Mouse (Mus musculus) NIH3T3 (cell line): ENCODE data around the gene Nmt1.

Experiments
- DNase-seq: peaks from one replicate; pipeline ENCODE4 v3.0.0-alpha.2; 2012; ENCODE audit warnings: low read depth

The Nmt1 gene

DNA sequence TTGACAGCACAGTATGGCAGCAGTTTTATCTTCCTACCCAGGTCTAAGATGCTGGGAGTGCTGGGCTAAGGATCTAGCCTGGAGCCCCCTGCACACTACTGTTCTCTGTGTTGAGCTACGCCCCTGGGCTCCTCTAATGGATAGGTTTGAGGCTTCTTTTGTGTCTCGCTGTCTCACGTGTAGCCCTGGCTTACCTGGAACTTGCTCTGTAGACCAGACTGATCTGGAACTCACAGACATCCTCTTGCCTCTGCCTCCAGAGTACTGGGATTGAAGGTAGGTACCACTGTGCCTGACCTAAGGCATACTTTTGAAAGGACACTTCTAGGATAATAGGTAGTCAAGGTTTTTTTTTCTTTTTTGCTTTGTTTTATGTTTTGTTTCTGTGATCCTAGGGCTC, 16.0 kb downstream of the Nmt1 start:
- DNase-seq, result no peak

- DNase-seq, result no peak
Observed at GRCm38 (mm10) chr11:103046286-103046685, 18.3 kb downstream of the Nmt1 start.

DNA sequence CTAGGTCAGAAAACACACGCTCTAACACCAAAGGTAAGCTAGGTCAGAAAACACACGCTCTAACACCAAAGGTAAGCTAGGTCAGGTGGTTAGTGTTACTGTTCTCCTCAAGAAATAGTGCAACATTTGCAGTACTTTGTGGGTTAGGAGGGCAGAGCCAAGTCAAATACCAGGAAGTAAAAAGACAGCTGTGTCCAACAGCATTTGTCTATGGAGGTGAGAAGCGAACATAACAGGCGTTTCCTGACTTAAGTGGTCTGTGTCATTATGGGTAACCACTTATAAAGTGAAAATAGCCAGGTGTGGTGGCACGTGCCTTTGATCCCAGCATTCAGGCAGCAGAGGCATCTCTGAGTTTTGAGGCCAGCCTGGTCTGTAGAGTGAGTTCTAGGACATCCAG, 21.6 kb downstream of the Nmt1 start:
- no peak for DNase-seq

GRCm38 (mm10) chr11:103050153-103050552, 22.2 kb downstream of the Nmt1 start:
- DNase-seq, result no peak

DNA sequence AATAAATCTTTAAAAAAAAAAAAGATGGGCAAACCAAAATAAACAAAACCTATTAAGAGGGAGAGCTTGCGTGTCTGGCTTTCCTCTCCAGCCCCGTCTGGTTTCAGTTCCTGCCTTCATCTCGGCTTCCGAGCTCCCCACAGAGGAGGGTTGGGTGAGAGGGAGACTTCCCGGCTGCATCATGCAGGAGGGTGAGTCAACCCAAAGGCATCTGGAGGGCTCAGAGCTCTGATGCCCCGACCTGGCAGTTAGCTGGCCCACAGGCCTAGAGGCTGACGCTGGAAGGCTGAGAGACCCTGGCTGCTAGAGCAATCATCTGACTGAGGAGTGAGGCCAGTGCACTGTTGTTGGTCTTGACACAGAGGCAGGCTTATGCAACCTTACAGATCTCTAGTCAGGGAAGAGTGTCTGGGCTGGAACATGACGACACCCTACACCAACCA, 23.3 kb downstream of the Nmt1 start:
- DNase-seq, result peak; percentile 96

DNA sequence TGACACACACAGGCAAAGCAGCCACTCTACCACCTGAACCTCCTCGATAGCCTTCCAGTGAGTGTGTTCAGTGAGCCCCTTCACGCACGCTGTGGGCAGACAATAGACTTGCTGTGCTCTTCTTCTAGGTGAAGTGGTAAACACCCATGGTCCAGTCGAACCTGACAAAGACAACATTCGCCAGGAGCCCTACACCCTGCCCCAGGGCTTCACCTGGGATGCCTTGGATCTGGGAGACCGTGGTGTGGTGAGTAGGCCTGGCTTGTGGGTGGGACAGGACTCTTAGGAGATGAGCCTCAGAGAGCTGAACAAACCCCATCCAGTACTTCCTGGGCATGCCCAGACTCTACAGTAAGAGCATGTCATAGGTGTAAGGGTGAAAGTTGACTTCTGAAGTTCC, 24.1 kb downstream of the Nmt1 start:
- DNase-seq, result no peak

GRCm38 (mm10) chr11:103053191-103054076, 25.4 kb downstream of the Nmt1 start:
- DNase-seq, result no peak

- peak; percentile 93 for DNase-seq
Observed at GRCm38 (mm10) chr11:103054798-103055197, 26.8 kb downstream of the Nmt1 start.

DNA sequence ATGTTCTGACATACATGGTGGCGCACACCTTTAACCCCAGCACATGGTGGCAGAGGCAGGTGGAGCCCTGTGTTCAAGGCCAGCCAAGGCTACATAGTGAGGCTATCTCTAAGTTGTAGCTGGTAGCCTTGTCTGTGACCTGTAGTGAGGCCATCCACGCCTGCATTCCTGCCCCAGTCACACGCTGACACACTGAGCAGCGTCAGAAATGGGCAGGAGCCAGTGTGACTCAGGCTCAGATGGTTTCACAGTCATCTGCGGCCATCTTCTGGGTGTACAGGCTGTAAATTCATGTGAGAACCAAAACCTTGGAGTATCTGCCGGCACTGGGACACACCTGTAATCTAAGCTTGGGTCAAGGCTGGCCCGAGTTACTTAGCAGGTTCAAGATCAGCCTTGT, 28.6 kb downstream of the Nmt1 start:
- DNase-seq, result peak; percentile 74

DNA sequence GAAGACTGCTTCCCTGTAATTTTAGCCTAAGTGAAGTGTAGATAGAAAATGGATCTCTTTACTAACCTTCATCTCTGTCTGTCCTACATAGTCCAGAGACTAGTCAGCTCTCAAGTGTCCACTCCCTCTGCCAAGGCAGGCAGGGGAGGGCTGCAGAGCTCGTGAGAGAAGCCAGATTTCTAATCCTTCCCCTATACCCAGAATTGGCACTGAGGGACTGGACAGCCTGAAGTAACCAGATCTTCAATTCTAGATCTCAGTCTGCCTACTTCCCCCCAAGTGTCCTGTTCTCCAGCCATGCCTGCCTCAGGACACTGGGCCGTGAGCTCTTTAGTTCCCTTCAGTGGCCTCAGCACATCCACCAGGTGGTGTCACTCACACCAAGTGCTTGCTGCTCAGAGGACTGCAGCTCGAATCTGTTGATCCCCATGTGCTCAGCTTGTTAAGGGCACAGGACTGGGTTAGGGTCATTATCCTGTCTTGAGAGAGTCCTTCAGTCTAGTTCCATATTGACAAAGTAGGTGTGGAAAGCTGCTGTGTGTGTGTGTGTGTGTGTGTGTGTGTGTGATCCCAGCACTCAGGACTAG, 30.6 kb downstream of the Nmt1 start:
- peak; percentile 41 for DNase-seq

GRCm38 (mm10) chr11:103066191-103067050, 38.4 kb downstream of the Nmt1 start:
- no peak for DNase-seq

- DNase-seq, result no peak
Observed at GRCm38 (mm10) chr11:103067051-103067361, 39.0 kb downstream of the Nmt1 start.

DNA sequence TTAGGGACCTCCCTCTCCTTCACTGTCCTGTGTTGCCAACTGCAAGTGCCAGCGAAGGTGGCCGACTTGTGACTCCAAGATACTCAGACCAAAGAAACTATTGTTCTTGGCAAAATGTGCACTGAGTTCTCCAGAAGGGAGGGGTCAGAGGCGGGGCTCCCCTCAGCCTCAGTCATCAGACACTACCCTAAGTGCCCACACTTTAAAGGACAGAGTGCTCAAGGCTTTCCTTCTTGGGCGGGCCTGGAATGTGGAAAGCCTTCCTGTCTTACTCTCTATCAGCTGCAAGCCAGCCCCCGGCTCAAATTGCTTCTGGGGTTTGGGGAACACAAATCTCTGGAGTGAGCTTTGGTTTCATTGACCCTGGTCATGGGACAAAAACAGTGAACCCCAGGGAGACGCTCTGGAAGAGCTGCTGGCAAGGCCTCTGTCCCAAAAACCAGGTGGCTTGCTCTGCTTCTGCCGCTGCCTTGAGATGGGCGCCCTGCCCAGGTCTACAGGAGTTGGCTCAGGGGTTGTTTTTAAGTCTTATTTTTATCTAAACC, 39.5 kb downstream of the Nmt1 start:
- peak; percentile 48 for DNase-seq

- DNase-seq, result no peak
Observed at GRCm38 (mm10) chr11:103068272-103068671, 40.3 kb downstream of the Nmt1 start.

GRCm38 (mm10) chr11:103068884-103069283, 40.9 kb downstream of the Nmt1 start:
- no peak for DNase-seq

GRCm38 (mm10) chr11:103069731-103070130, 41.7 kb downstream of the Nmt1 start:
- no peak for DNase-seq

DNA sequence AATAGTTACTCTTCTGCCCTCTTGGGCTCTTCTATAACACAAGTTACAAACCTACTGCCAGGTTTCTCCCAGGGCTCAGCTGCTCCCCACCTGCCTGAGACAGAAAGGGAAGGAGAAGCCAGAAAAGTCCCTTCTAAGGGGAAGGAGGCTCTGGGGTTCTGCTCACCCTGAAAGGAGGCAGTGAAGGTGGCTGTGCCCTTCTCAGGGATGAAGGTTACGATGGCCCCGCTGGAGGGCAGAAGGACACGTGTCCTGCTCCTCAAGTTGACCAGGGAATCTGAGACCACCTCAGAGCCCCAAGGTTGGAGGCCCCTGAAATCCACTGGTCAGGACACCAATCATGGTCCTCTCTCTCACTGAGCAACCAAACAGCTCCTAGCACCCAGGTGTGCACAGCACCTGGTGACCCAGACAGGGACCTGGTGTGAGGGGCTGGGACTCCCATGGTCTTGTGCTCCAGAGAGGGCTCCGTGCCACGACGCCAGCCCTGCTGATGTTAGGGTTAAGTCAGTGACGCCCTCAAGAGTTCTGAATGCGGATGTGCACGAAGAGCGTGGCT, 42.4 kb downstream of the Nmt1 start:
- DNase-seq, result no peak

GRCm38 (mm10) chr11:103073671-103074070, 45.7 kb downstream of the Nmt1 start:
- no peak for DNase-seq

DNA sequence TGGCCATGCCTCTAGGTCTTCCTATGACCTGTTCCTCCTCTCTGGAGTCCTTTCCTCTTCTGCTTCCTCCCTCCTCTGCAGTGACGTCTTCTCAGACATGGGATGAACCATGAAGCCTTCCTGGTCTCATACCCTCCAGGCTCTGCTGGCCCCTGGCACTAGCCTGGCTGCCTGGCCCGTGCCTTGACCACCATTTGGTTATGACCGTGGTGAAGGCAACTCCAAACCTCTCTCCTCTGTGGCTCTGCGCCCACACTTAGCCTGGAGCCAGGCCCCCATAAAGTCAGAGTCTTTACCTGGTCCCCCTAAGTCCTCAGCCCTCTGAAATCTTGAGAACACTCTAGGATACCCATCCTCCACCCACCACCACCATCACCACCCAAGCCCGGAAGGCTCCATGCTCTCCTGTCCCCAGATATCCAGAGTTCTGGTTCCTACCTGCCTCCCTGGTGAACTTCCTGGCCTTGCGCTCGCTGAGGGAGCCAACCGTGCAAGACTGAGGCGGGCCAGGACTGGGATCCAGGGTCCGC, 46.2 kb downstream of the Nmt1 start:
- no peak for DNase-seq

DNA sequence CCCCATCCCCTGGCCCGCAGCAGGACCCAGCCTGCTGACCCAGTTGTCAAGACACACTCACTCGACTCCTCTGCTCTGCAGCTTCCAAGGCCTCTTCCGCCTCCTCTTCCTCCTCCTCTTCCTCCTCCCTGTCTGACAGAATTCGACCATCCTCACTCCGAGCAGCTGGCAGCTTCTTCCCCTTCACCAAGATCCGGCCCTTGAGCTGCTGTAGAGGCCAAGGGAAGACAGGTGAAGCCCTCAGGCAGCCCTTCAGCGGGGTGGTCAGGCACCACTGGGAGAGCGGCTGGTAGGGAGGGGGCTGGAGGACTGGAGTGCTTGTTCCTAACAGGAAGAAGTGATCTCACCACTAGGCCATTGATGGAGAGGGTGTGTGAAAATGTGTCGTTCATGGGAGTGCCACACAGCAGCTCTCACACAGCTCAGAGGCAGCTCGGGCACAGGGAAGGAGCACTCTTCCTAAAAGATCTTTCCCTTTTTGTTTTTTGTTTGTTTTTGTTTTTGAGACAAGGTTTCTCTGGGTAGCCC, 46.9 kb downstream of the Nmt1 start:
- DNase-seq, result no peak

GRCm38 (mm10) chr11:103076010-103076409, 48.0 kb downstream of the Nmt1 start:
- no peak for DNase-seq

GRCm38 (mm10) chr11:103076581-103076980, 48.6 kb downstream of the Nmt1 start:
- DNase-seq, result no peak
